Mouse (Mus musculus) forebrain, postnatal 0 days (tissue): ENCODE measurements around the gene Atp6v1fnb. TPM values are rescaled to one million over a fixed set of nuclear protein-coding genes. Genes with fewer than 3 reads are reported as not detected.

Experiments
- ATAC-seq: fragments of 200-750 bp; cut with Nextera tagmentation; 2 replicates; pipeline ENCODE4 v1.8.0; 2017; ENCODE audit warnings: mild to moderate bottlenecking, moderate library complexity
- DNase-seq: peaks from one replicate; pipeline ENCODE4 v3.0.0-alpha.2; 2015
- H3K27ac ChIP-seq: fragments of 300-500 bp; sonication (generic); 2 replicates; pipeline ENCODE4 v1.5.1; 2014; ENCODE audit warnings: low read depth, mild to moderate bottlenecking, antibody characterized with exemption, low read length, moderate library complexity, mixed read lengths
- H3K27me3 ChIP-seq: fragments of 300-500 bp; sonication (generic); 2 replicates; pipeline ENCODE4 v1.6.1; 2014; ENCODE audit warnings: mild to moderate bottlenecking, low read length, mixed read lengths; ENCODE audit not compliant: insufficient read depth
- H3K36me3 ChIP-seq: fragments of 300-500 bp; sonication (generic); 2 replicates; pipeline ENCODE4 v1.6.1; 2014; ENCODE audit warnings: mild to moderate bottlenecking, moderate library complexity; ENCODE audit not compliant: insufficient read depth
- H3K4me1 ChIP-seq: fragments of 300-500 bp; sonication (generic); 2 replicates; pipeline ENCODE4 v1.6.1; 2014; ENCODE audit warnings: antibody characterized with exemption; ENCODE audit not compliant: insufficient read depth
- H3K4me2 ChIP-seq: fragments of 300-500 bp; sonication (generic); 2 replicates; pipeline ENCODE4 v1.6.1; 2014; ENCODE audit warnings: low read depth, mild to moderate bottlenecking, moderate library complexity
- H3K4me3 ChIP-seq: fragments of 300-500 bp; sonication (generic); 2 replicates; pipeline ENCODE4 v1.5.1; 2014; ENCODE audit warnings: low read depth, low read length, mixed read lengths
- H3K9ac ChIP-seq: fragments of 300-500 bp; sonication (generic); 2 replicates; pipeline ENCODE4 v1.6.1; 2014; ENCODE audit warnings: mild to moderate bottlenecking
- H3K9me3 ChIP-seq: fragments of 300-500 bp; sonication (generic); 2 replicates; pipeline ENCODE4 v1.6.1; 2016; ENCODE audit warnings: low read length
- CTCF ChIP-seq: sonication (generic); IDR thresholded peaks from 2 replicates; pipeline ENCODE4 v1.5.1; 2016; ENCODE audit warnings: antibody characterized with exemption, control low read depth, low read depth
- WGBS: fragments of 180-500 bp; shearing (Covaris S2); extraction: QIAGEN DNeasy Blood & Tissue Kit; methylation state at CpG from one replicate; pipeline ENCODE4 v1.1.7; 2014; 5-methylcytosine and 5-hydroxymethylcytosine counted together
- polyA plus RNA-seq: library from polyadenylated mRNA; unstranded; fragments of >200 nt; fragmentation: Nextera tagmentation; extraction: Ambion mirVana; gene quantifications from 2 replicates; pipeline ENCODE4 v1.2.1, GENCODE M21; 2015
- total RNA-seq: library from RNA; depleted of rRNA; stranded (reverse); fragments of >200 nt; gene quantifications from 2 replicates; pipeline ENCODE4 v1.2.3, GENCODE M21; 2014

Atp6v1fnb gene
- total and polyA plus RNA-seq, 2 experiments from 2014 or later, result 0.42 to 1.7 TPM

GRCm38 (mm10) chr6:29461502-29461901 lies 9.7 kb upstream of the Atp6v1fnb start:
- Histone ChIP-seq H3K9ac (no peak overlapping the region), H3K27ac (no peak overlapping the region), H3K9me3 (no peaks in the 10 kb centered on the region), H3K4me3 (no peak overlapping the region), H3K36me3 (no peaks in the 10 kb centered on the region), H3K27me3 (no peaks in the 10 kb centered on the region), H3K4me2 (no peak overlapping the region), H3K4me1 (no peaks in the 10 kb centered on the region)
- peak; percentile 32; the same call in 1 of the 2 replicates for ATAC-seq
- no peak for DNase-seq
- WGBS, result 53% methylated on average over 7 of the region's 7 CpGs
- TF ChIP-seq CTCF, result no peak

GRCm38 (mm10) chr6:29463388-29463787 lies 7.8 kb upstream of the Atp6v1fnb start:
- Histone ChIP-seq H3K4me2 (no peak overlapping the region), H3K27me3 (no peaks in the 10 kb centered on the region), H3K9me3 (no peaks in the 10 kb centered on the region), H3K4me3 (no peak overlapping the region), H3K27ac (no peak overlapping the region), H3K36me3 (no peaks in the 10 kb centered on the region), H3K9ac (no peak overlapping the region), H3K4me1 (peaks cover under 1% of the 10 kb centered on the region; the same call in 1 of the 2 replicates)
- DNase-seq (no peak), ATAC-seq (no peak)
- 70% methylated on average over 3 of the region's 3 CpGs for WGBS
- no peak for TF ChIP-seq CTCF

DNA sequence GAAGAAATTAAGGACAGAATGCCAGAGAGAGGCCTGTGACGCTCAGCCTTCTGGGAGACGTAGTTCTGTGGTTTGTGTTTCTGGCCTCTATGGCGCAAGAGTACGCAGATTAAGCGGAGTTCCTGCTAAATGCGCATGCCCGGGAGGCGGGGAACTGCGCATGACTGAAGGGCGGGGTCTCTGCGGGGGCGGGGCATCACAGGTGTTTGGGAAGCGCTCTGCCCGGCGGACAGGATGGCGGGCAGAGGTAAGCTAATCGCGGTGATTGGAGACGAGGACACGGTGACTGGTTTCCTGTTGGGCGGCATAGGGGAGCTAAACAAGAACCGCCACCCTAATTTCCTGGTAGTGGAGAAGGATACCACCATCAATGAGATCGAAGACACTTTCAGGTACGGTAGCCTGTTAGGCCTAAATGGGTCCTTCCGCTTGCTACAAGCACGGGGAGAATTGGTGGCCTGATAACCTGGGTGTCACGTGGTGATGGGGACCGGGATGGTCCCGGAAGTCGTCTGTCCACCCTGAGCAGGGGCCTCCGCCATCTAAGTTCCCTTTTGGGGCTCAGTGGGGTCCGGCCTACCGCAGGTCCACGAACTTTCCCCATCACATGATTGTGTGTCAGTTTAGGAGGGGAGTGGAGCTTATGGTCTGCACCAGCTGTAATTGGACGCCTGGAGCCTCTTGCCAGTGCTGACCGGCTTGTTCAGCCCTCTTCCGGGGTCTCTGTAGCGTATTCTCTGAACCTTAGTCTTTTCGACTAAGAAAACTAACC lies 3.5 kb upstream of the Atp6v1fnb start, which contains the start of gene Atp6v1f:
Atp6v1f (plus strand) TSS at position 136 of the 772 bp plus-strand sequence.
- peaks cover 14% of the 10 kb centered on the region for H3K36me3 ChIP-seq
- H3K4me2 ChIP-seq, result peak within 1 kb of the TSS; percentile 78
- peak within 1 kb of the TSS; percentile 69 for H3K27ac ChIP-seq
- DNase-seq (peak; percentile 98), ATAC-seq (peak; percentile 98)
- no peak; the same call in 1 of the 2 replicates for TF ChIP-seq CTCF
- H3K27me3 ChIP-seq, result no peaks in the 10 kb centered on the region
- H3K9ac ChIP-seq, result peak within 1 kb of the TSS; percentile 70
- peak within 1 kb of the TSS; percentile 73 for H3K4me3 ChIP-seq
- H3K9me3 ChIP-seq, result no peaks in the 10 kb centered on the region
- WGBS, result 2% methylated on average over 39 of the region's 39 CpGs
- H3K4me1 ChIP-seq, result peaks cover 10% of the 10 kb centered on the region

DNA sequence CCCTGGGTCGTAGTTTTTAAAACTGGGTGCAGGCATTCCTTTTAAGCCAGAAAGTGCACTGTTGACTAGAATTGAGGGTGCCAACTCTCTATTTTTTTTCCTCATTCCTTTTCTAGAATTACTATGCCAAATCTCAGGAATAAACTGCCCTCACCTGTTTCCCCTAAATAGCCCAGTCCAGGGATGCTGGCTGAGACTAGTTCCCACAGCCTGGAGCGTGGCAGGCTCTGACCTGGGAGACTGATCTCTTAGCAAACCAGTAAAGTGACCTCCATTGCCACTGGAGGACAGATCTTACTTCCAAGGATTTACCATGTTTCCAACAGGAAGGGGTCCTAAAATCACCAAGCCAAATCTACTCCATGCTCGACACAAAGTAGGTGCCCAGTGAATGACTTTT lies 2.4 kb upstream of the Atp6v1fnb start:
- 88% methylated on average over 3 of the region's 3 CpGs for WGBS
- peak overlapping the region; percentile 73 for H3K4me3 ChIP-seq

DNA sequence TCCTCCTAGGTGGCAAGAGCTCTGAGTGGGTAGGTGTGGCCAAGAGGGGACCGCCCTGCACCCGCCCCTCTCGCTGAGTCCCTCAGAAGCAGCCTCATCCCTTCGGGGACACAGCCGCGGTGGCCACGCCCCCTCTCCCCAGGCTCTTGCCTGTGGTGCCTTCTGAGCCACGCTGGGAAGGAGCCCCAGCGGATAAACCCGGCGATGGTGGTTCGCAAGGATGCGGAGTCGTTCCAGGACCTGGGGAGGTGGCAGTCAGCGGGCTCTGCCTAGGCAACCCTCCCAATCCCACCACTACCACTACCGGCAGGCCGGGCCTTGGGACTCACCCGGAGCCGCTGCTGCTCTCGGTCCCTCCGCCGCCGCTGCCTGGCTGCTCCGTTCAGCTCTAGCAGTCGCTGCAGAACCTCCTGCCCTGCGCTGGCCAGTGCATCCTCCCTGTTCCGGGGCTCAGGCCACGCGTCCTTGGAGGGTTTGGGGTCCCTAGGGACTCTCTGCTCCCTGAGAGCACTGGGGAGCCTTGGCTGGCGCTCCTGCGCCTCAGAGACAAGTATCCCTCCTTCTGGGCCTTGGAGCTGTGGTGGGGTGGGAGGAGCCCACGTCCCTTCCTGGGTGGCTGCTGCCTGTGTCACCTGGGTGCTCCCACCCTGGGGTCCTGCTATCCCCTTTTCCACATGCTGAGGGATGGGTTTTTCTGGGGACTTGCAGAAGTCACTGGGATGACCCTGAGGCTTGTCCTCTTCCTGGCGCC lies 2.9 kb downstream of the Atp6v1fnb start:
- 4% methylated on average over 33 of the region's 33 CpGs for WGBS

More for the DNA sequence above, 2.4 kb upstream of the Atp6v1fnb start:
- no peaks in the 10 kb centered on the region for H3K9me3 ChIP-seq
- no peaks in the 10 kb centered on the region for H3K27me3 ChIP-seq
- no peak overlapping the region for H3K27ac ChIP-seq
- ATAC-seq, result no peak
- no peak for DNase-seq
- H3K4me1 ChIP-seq, result peaks cover 12% of the 10 kb centered on the region
- no peak for TF ChIP-seq CTCF
- H3K4me2 ChIP-seq, result peak overlapping the region; percentile 78
- no peak overlapping the region for H3K9ac ChIP-seq
- H3K36me3 ChIP-seq, result peaks cover 14% of the 10 kb centered on the region

DNA sequence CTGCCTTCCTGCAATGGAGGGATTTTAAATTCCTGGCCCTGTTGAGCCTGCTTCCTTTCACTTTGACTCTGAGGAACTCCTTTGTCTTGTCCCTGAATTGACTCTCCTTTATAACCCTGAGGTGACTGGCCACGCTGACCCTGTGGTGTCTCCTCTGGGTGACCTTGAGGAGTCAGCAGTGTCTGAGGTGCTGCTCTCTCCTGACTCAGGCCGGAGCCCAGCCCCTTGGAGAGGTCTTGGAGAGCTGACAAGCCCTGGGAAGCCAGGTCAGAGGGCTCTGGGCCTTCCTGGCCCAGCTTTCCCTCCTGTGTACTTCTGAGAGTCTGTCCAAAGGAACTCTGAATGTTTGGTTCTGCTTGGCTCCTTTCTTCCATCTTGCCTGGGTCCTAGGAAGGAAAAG lies 3.5 kb downstream of the Atp6v1fnb start:
- no peak for TF ChIP-seq CTCF
- ATAC-seq, result no peak
- H3K36me3 ChIP-seq, result peaks cover 14% of the 10 kb centered on the region
- H3K27me3 ChIP-seq, result no peaks in the 10 kb centered on the region
- no peak overlapping the region for H3K9ac ChIP-seq
- DNase-seq, result no peak
- no peak overlapping the region for H3K4me3 ChIP-seq
- H3K9me3 ChIP-seq, result no peaks in the 10 kb centered on the region
- 0 out of 2 replicates have a peak overlapping the region, but pooled peaks have one; percentile 68 for H3K4me2 ChIP-seq
- WGBS, result 56% methylated on average over 2 of the region's 2 CpGs
- 0 out of 2 replicates have a peak, but pooled peaks cover 2% of the 10 kb centered on the region for H3K4me1 ChIP-seq
- no peak overlapping the region for H3K27ac ChIP-seq

More for the DNA sequence above, 2.9 kb downstream of the Atp6v1fnb start:
- peak; percentile 94 for ATAC-seq
- Histone ChIP-seq H3K4me2 (peak overlapping the region; percentile 68), H3K27ac (peak overlapping the region; percentile 50; the same call in 1 of the 2 replicates), H3K36me3 (peaks cover 14% of the 10 kb centered on the region), H3K9ac (peak overlapping the region; percentile 64), H3K27me3 (no peaks in the 10 kb centered on the region), H3K4me3 (peak overlapping the region; percentile 38), H3K4me1 (peaks cover 4% of the 10 kb centered on the region; the same call in 1 of the 2 replicates), H3K9me3 (no peaks in the 10 kb centered on the region)
- no peak for TF ChIP-seq CTCF
- peak; percentile 81 for DNase-seq
